Mouse (Mus musculus) liver, embryonic 11.5 days (tissue): ENCODE data around the gene Prkca. TPM values are rescaled to one million over a fixed set of nuclear protein-coding genes. Genes with fewer than 3 reads are reported as not detected.

Experiments
- ATAC-seq: fragments of 200-750 bp; cut with Nextera tagmentation; replicated peaks from 2 replicates; pipeline ENCODE4 v1.8.0; 2017; ENCODE audit warnings: moderate number of reproducible peaks, mild to moderate bottlenecking, moderate TSS enrichment, moderate library complexity; ENCODE audit not compliant: low FRiP score
- DNase-seq: peaks from one replicate; pipeline ENCODE4 v3.0.0-alpha.2; 2017; ENCODE audit warnings: low spot score
- H3K27ac ChIP-seq: fragments of 300-500 bp; sonication (generic); 2 replicates; pipeline ENCODE4 v1.5.1; 2014; ENCODE audit warnings: mild to moderate bottlenecking, low read depth, low read length, control low read depth
- H3K27me3 ChIP-seq: fragments of 300-500 bp; sonication (generic); replicated peaks from 2 replicates; pipeline ENCODE4 v1.6.1; 2014; ENCODE audit warnings: low read length, mixed read lengths; ENCODE audit not compliant: control insufficient read depth, insufficient read depth
- H3K36me3 ChIP-seq: fragments of 300-500 bp; sonication (generic); 2 replicates; pipeline ENCODE4 v1.6.1; 2014; ENCODE audit warnings: mild to moderate bottlenecking, low read length, moderate library complexity, mixed read lengths; ENCODE audit not compliant: control insufficient read depth, insufficient read depth
- H3K4me1 ChIP-seq: fragments of 300-500 bp; sonication (generic); replicated peaks from 2 replicates; pipeline ENCODE4 v1.6.1; 2014; ENCODE audit warnings: low read length, mixed read lengths; ENCODE audit not compliant: control insufficient read depth, insufficient read depth
- H3K4me2 ChIP-seq: fragments of 300-500 bp; sonication (generic); 2 replicates; pipeline ENCODE4 v1.6.1; 2014; ENCODE audit warnings: mild to moderate bottlenecking, control low read depth, moderate library complexity
- H3K4me3 ChIP-seq: fragments of 300-500 bp; sonication (generic); 2 replicates; pipeline ENCODE4 v1.5.1; 2014; ENCODE audit warnings: low read depth, low read length, control low read depth
- H3K9ac ChIP-seq: fragments of 300-500 bp; sonication (generic); 2 replicates; pipeline ENCODE4 v1.6.1; 2014; ENCODE audit warnings: low read depth, low read length, control low read depth
- H3K9me3 ChIP-seq: fragments of 300-500 bp; sonication (generic); 2 replicates; pipeline ENCODE4 v1.6.1; 2016; ENCODE audit warnings: low read length, inconsistent platforms, mixed read lengths; ENCODE audit not compliant: control insufficient read depth
- WGBS: fragments of 180-500 bp; shearing (Covaris S2); extraction: QIAGEN DNeasy Blood & Tissue Kit; methylation state at CpG from one replicate; pipeline ENCODE4 v1.1.7; 2014; 5-methylcytosine and 5-hydroxymethylcytosine counted together
- polyA plus RNA-seq: library from polyadenylated mRNA; unstranded; fragments of >200 nt; fragmentation: Nextera tagmentation; extraction: Ambion mirVana; gene quantifications from 2 replicates; pipeline ENCODE4 v1.2.1, GENCODE M21; 2014

Prkca gene
- polyA plus RNA-seq, 1 experiment from 2014 or later = 12.4 TPM

- ATAC-seq (no peak), DNase-seq (no peak)
- H3K27ac ChIP-seq = no peak overlapping the region
- H3K9me3 ChIP-seq = no peaks in the 10 kb centered on the region
- H3K27me3 ChIP-seq = no peaks in the 10 kb centered on the region
- H3K4me3 ChIP-seq = no peak overlapping the region
- no peaks in the 10 kb centered on the region for H3K4me1 ChIP-seq
- H3K9ac ChIP-seq = no peak overlapping the region
- 45% methylated on average over 4 of the region's 4 CpGs for WGBS
- no peak overlapping the region for H3K4me2 ChIP-seq
- H3K36me3 ChIP-seq = no peaks in the 10 kb centered on the region
Measured at GRCm38 (mm10) chr11:108135407-108136159, 208.1 kb downstream of the Prkca start.

- 42% methylated on average over 5 of the region's 5 CpGs for WGBS
- no peaks in the 10 kb centered on the region for H3K27me3 ChIP-seq
- no peaks in the 10 kb centered on the region for H3K4me1 ChIP-seq
- no peak overlapping the region for H3K4me3 ChIP-seq
- H3K9me3 ChIP-seq = no peaks in the 10 kb centered on the region
- H3K36me3 ChIP-seq = no peaks in the 10 kb centered on the region
- ATAC-seq = 0 out of 2 replicates have a peak, but pooled peaks have one; percentile 29
- H3K9ac ChIP-seq = no peak overlapping the region
- no peak for DNase-seq
- no peak overlapping the region for H3K27ac ChIP-seq
- H3K4me2 ChIP-seq = no peak overlapping the region
Measured at GRCm38 (mm10) chr11:108128593-108128992, 215.1 kb downstream of the Prkca start.

- Histone ChIP-seq H3K27me3 (no peaks in the 10 kb centered on the region), H3K36me3 (no peaks in the 10 kb centered on the region), H3K27ac (no peak overlapping the region), H3K4me3 (no peak overlapping the region), H3K9me3 (no peaks in the 10 kb centered on the region), H3K9ac (no peak overlapping the region), H3K4me2 (no peak overlapping the region), H3K4me1 (no peaks in the 10 kb centered on the region)
- WGBS = 76% methylated on average over 5 of the region's 5 CpGs
- DNase-seq (no peak), ATAC-seq (no peak)
Measured at GRCm38 (mm10) chr11:108127908-108128307, 215.8 kb downstream of the Prkca start.

GRCm38 (mm10) chr11:108122486-108122885, 221.2 kb downstream of the Prkca start:
- Histone ChIP-seq H3K27ac (no peak overlapping the region), H3K4me3 (no peak overlapping the region), H3K9ac (no peak overlapping the region), H3K36me3 (no peaks in the 10 kb centered on the region), H3K4me1 (no peaks in the 10 kb centered on the region), H3K9me3 (no peaks in the 10 kb centered on the region), H3K27me3 (no peaks in the 10 kb centered on the region), H3K4me2 (no peak overlapping the region)
- WGBS = 85% methylated on average over 7 of the region's 7 CpGs
- no peak for ATAC-seq
- no peak for DNase-seq

- H3K27me3 ChIP-seq = no peaks in the 10 kb centered on the region
- H3K9ac ChIP-seq = no peak overlapping the region
- no peak for ATAC-seq
- 80% methylated on average over 5 of the region's 5 CpGs for WGBS
- H3K4me1 ChIP-seq = no peaks in the 10 kb centered on the region
- H3K9me3 ChIP-seq = no peaks in the 10 kb centered on the region
- no peak for DNase-seq
- H3K36me3 ChIP-seq = no peaks in the 10 kb centered on the region
- no peak overlapping the region for H3K4me2 ChIP-seq
- no peak overlapping the region for H3K27ac ChIP-seq
- H3K4me3 ChIP-seq = no peak overlapping the region
Measured at GRCm38 (mm10) chr11:108120708-108121107, 223.0 kb downstream of the Prkca start.

GRCm38 (mm10) chr11:108119785-108120184, 223.9 kb downstream of the Prkca start:
- Histone ChIP-seq H3K4me2 (no peak overlapping the region), H3K36me3 (no peaks in the 10 kb centered on the region), H3K4me1 (no peaks in the 10 kb centered on the region), H3K9me3 (no peaks in the 10 kb centered on the region), H3K4me3 (no peak overlapping the region), H3K27ac (no peak overlapping the region), H3K27me3 (no peaks in the 10 kb centered on the region), H3K9ac (no peak overlapping the region)
- ATAC-seq (no peak), DNase-seq (no peak)
- 81% methylated on average over 3 of the region's 3 CpGs for WGBS

GRCm38 (mm10) chr11:108118814-108119213, 224.9 kb downstream of the Prkca start:
- ATAC-seq = no peak
- 78% methylated on average over 2 of the region's 2 CpGs for WGBS
- no peak overlapping the region for H3K27ac ChIP-seq

GRCm38 (mm10) chr11:108118221-108118620, 225.5 kb downstream of the Prkca start:
- H3K9me3 ChIP-seq = no peaks in the 10 kb centered on the region
- no peak for DNase-seq
- no peak overlapping the region for H3K9ac ChIP-seq
- no peak for ATAC-seq
- no peak overlapping the region for H3K27ac ChIP-seq
- H3K27me3 ChIP-seq = no peaks in the 10 kb centered on the region
- no peak overlapping the region for H3K4me2 ChIP-seq
- no peaks in the 10 kb centered on the region for H3K4me1 ChIP-seq
- no peak overlapping the region for H3K4me3 ChIP-seq
- WGBS = 86% methylated on average over 5 of the region's 5 CpGs
- H3K36me3 ChIP-seq = no peaks in the 10 kb centered on the region

More at GRCm38 (mm10) chr11:108118814-108119213, 224.9 kb downstream of the Prkca start:
- H3K9ac ChIP-seq = no peak overlapping the region
- DNase-seq = no peak
- no peaks in the 10 kb centered on the region for H3K36me3 ChIP-seq
- H3K27me3 ChIP-seq = no peaks in the 10 kb centered on the region
- no peak overlapping the region for H3K4me3 ChIP-seq
- no peaks in the 10 kb centered on the region for H3K9me3 ChIP-seq
- H3K4me1 ChIP-seq = no peaks in the 10 kb centered on the region
- no peak overlapping the region for H3K4me2 ChIP-seq

- no peaks in the 10 kb centered on the region for H3K36me3 ChIP-seq
- no peak overlapping the region for H3K4me3 ChIP-seq
- no peaks in the 10 kb centered on the region for H3K4me1 ChIP-seq
- H3K27ac ChIP-seq = no peak overlapping the region
- H3K4me2 ChIP-seq = no peak overlapping the region
- no peak for DNase-seq
- H3K27me3 ChIP-seq = no peaks in the 10 kb centered on the region
- WGBS = 84% methylated on average over 10 of the region's 10 CpGs
- H3K9me3 ChIP-seq = no peaks in the 10 kb centered on the region
- no peak for ATAC-seq
- no peak overlapping the region for H3K9ac ChIP-seq
Measured at GRCm38 (mm10) chr11:108117360-108118050, 226.2 kb downstream of the Prkca start.
